Mouse (Mus musculus): ENCODE measurements around the gene Dot1l. TPM values are rescaled to one million over a fixed set of nuclear protein-coding genes. Genes with fewer than 3 reads are reported as not detected.
A peak's percentile ranks its signal among the peaks of the same experiment; 100 is the strongest.

The Dot1l gene
- polyA plus RNA-seq, 1 experiment = 20.6 TPM

- no peak overlapping the region for H3K4me3 ChIP-seq
- peak in 2 of 3 experiments; percentile 6 to 62 for TF ChIP-seq MYOD1 (IDR thresholded peaks at IDR 0.05; ENCODE audit: control insufficient read depth in 1 of 3, insufficient read length in 2 of 3, low read depth in 2 of 3)
- TF ChIP-seq POLR2A (IDR thresholded peaks at IDR 0.05; ENCODE audit: insufficient read length, low read depth) = no peak
- peak; percentile 38 for TF ChIP-seq SRF (IDR thresholded peaks at IDR 0.05; ENCODE audit: control insufficient read depth, insufficient read length, low read depth)
- no peaks in the 10 kb centered on the region for H3K27me3 ChIP-seq (ENCODE audit: control insufficient read depth, insufficient read depth, insufficient read length)
- no peak overlapping the region for H3ac ChIP-seq (ENCODE audit: control insufficient read depth, insufficient read length)
- H3K79me2 ChIP-seq (ENCODE audit: control insufficient read depth, insufficient read depth) = no peaks in the 10 kb centered on the region
- H3K36me3 ChIP-seq (ENCODE audit: control insufficient read depth, insufficient read depth) = peaks cover 33% of the 10 kb centered on the region
- peak overlapping the region; percentile 7 for H3K4me2 ChIP-seq (ENCODE audit: low read depth)
These were observed 19.5 kb downstream of the Dot1l start for GRCm38 (mm10) chr10:80774549-80774948.

- TF ChIP-seq POLR2A (IDR thresholded peaks at IDR 0.05; ENCODE audit: insufficient read length, low read depth) = no peak
- no peak for TF ChIP-seq E2F4 (IDR thresholded peaks at IDR 0.05; ENCODE audit: insufficient read depth)
- TF ChIP-seq TCF3 (IDR thresholded peaks at IDR 0.05; ENCODE audit: insufficient read length, low read depth) = no peak
- TF ChIP-seq REST (IDR thresholded peaks at IDR 0.05; ENCODE audit: insufficient read depth, insufficient read length) = no peak
- no peak for TF ChIP-seq USF1 (IDR thresholded peaks at IDR 0.05; ENCODE audit: low read depth)
- TF ChIP-seq MAX (IDR thresholded peaks at IDR 0.05; ENCODE audit: low read depth) = no peak
- TF ChIP-seq CEBPB (IDR thresholded peaks at IDR 0.05; ENCODE audit: insufficient read depth, poor library complexity, severe bottlenecking) = no peak
- no peak for TF ChIP-seq MYOD1 (IDR thresholded peaks at IDR 0.05; ENCODE audit: control insufficient read depth in 1 of 3, insufficient read length in 2 of 3, low read depth in 2 of 3)
- TF ChIP-seq MYOG (IDR thresholded peaks at IDR 0.05; ENCODE audit: control insufficient read depth in 1 of 3, insufficient read depth in 1 of 3, insufficient read length in 2 of 3, low read depth in 2 of 3) = no peak
- TF ChIP-seq TCF12 (IDR thresholded peaks at IDR 0.05; ENCODE audit: insufficient read depth, poor library complexity, severe bottlenecking) = no peak
- TF ChIP-seq POLR2AphosphoS2 (IDR thresholded peaks at IDR 0.05; ENCODE audit: insufficient read length, low read depth) = no peak
- no peak for TF ChIP-seq SRF (IDR thresholded peaks at IDR 0.05; ENCODE audit: control insufficient read depth, insufficient read length, low read depth)
- Histone ChIP-seq H3K4me3 (no peak overlapping the region), H3ac (ENCODE audit: control insufficient read depth, insufficient read length) (no peak overlapping the region)
These were observed 20.0 kb downstream of the Dot1l start for GRCm38 (mm10) chr10:80774981-80775380.

GRCm38 (mm10) chr10:80775731-80776130 lies 20.7 kb downstream of the Dot1l start:
- Histone ChIP-seq H3K36me3 (ENCODE audit: control insufficient read depth, insufficient read depth) (peaks cover 40% of the 10 kb centered on the region), H3K27me3 (ENCODE audit: control insufficient read depth, insufficient read depth, insufficient read length) (no peaks in the 10 kb centered on the region), H3ac (ENCODE audit: control insufficient read depth, insufficient read length) (no peak overlapping the region), H3K79me2 (ENCODE audit: control insufficient read depth, insufficient read depth) (no peaks in the 10 kb centered on the region), H3K4me2 (ENCODE audit: low read depth) (no peak overlapping the region), H3K4me3 (no peak overlapping the region)
- TF ChIP-seq POLR2A (IDR thresholded peaks at IDR 0.05; ENCODE audit: insufficient read length, low read depth) = no peak
- TF ChIP-seq TCF3 (IDR thresholded peaks at IDR 0.05; ENCODE audit: insufficient read length, low read depth) = no peak
- TF ChIP-seq USF1 (IDR thresholded peaks at IDR 0.05; ENCODE audit: low read depth) = no peak

More at GRCm38 (mm10) chr10:80774981-80775380, 20.0 kb downstream of the Dot1l start:
- Histone ChIP-seq H3K4me2 (ENCODE audit: low read depth) (no peak overlapping the region), H3K36me3 (ENCODE audit: control insufficient read depth, insufficient read depth) (peaks cover 37% of the 10 kb centered on the region), H3K79me2 (ENCODE audit: control insufficient read depth, insufficient read depth) (no peaks in the 10 kb centered on the region), H3K27me3 (ENCODE audit: control insufficient read depth, insufficient read depth, insufficient read length) (no peaks in the 10 kb centered on the region)

- Histone ChIP-seq H3K4me3 (no peak overlapping the region), H3K36me3 (ENCODE audit: control insufficient read depth, insufficient read depth) (peaks cover 43% of the 10 kb centered on the region), H3K79me2 (ENCODE audit: control insufficient read depth, insufficient read depth) (no peaks in the 10 kb centered on the region), H3K27me3 (ENCODE audit: control insufficient read depth, insufficient read depth, insufficient read length) (no peaks in the 10 kb centered on the region), H3ac (ENCODE audit: control insufficient read depth, insufficient read length) (no peak overlapping the region), H3K4me2 (ENCODE audit: low read depth) (no peak overlapping the region)
- TF ChIP-seq SRF (IDR thresholded peaks at IDR 0.05; ENCODE audit: control insufficient read depth, insufficient read length, low read depth) = no peak
- TF ChIP-seq MAX (IDR thresholded peaks at IDR 0.05; ENCODE audit: low read depth) = no peak
- TF ChIP-seq USF1 (IDR thresholded peaks at IDR 0.05; ENCODE audit: low read depth) = no peak
- no peak for TF ChIP-seq TCF12 (IDR thresholded peaks at IDR 0.05; ENCODE audit: insufficient read depth, poor library complexity, severe bottlenecking)
- no peak for TF ChIP-seq E2F4 (IDR thresholded peaks at IDR 0.05; ENCODE audit: insufficient read depth)
- TF ChIP-seq MYOD1 (IDR thresholded peaks at IDR 0.05; ENCODE audit: control insufficient read depth in 1 of 3, insufficient read length in 2 of 3, low read depth in 2 of 3) = no peak
- no peak for TF ChIP-seq CEBPB (IDR thresholded peaks at IDR 0.05; ENCODE audit: insufficient read depth, poor library complexity, severe bottlenecking)
- TF ChIP-seq POLR2AphosphoS2 (IDR thresholded peaks at IDR 0.05; ENCODE audit: insufficient read length, low read depth) = no peak
- TF ChIP-seq TCF3 (IDR thresholded peaks at IDR 0.05; ENCODE audit: insufficient read length, low read depth) = no peak
- no peak for TF ChIP-seq REST (IDR thresholded peaks at IDR 0.05; ENCODE audit: insufficient read depth, insufficient read length)
- no peak for TF ChIP-seq POLR2A (IDR thresholded peaks at IDR 0.05; ENCODE audit: insufficient read length, low read depth)
- no peak for TF ChIP-seq MYOG (IDR thresholded peaks at IDR 0.05; ENCODE audit: control insufficient read depth in 1 of 3, insufficient read depth in 1 of 3, insufficient read length in 2 of 3, low read depth in 2 of 3)
These were observed 21.4 kb downstream of the Dot1l start for GRCm38 (mm10) chr10:80776358-80776869.

- no peaks in the 10 kb centered on the region for H3K27me3 ChIP-seq (ENCODE audit: control insufficient read depth, insufficient read depth, insufficient read length)
- TF ChIP-seq POLR2AphosphoS2 (IDR thresholded peaks at IDR 0.05; ENCODE audit: insufficient read length, low read depth) = no peak
- TF ChIP-seq E2F4 (IDR thresholded peaks at IDR 0.05; ENCODE audit: insufficient read depth) = no peak
- no peak for TF ChIP-seq TCF12 (IDR thresholded peaks at IDR 0.05; ENCODE audit: insufficient read depth, poor library complexity, severe bottlenecking)
- TF ChIP-seq TCF3 (IDR thresholded peaks at IDR 0.05; ENCODE audit: insufficient read length, low read depth) = no peak
- no peak for TF ChIP-seq CEBPB (IDR thresholded peaks at IDR 0.05; ENCODE audit: insufficient read depth, poor library complexity, severe bottlenecking)
- no peak for TF ChIP-seq USF1 (IDR thresholded peaks at IDR 0.05; ENCODE audit: low read depth)
- TF ChIP-seq MAX (IDR thresholded peaks at IDR 0.05; ENCODE audit: low read depth) = no peak
- TF ChIP-seq REST (IDR thresholded peaks at IDR 0.05; ENCODE audit: insufficient read depth, insufficient read length) = no peak
- TF ChIP-seq MYOD1 (IDR thresholded peaks at IDR 0.05; ENCODE audit: control insufficient read depth in 1 of 3, insufficient read length in 2 of 3, low read depth in 2 of 3) = no peak
- TF ChIP-seq POLR2A (IDR thresholded peaks at IDR 0.05; ENCODE audit: insufficient read length, low read depth) = no peak
- no peak for TF ChIP-seq MYOG (IDR thresholded peaks at IDR 0.05; ENCODE audit: control insufficient read depth in 1 of 3, insufficient read depth in 1 of 3, insufficient read length in 2 of 3, low read depth in 2 of 3)
- TF ChIP-seq SRF (IDR thresholded peaks at IDR 0.05; ENCODE audit: control insufficient read depth, insufficient read length, low read depth) = no peak
- H3K79me2 ChIP-seq (ENCODE audit: control insufficient read depth, insufficient read depth) = no peaks in the 10 kb centered on the region
- H3ac ChIP-seq (ENCODE audit: control insufficient read depth, insufficient read length) = no peak overlapping the region
- peaks cover 48% of the 10 kb centered on the region for H3K36me3 ChIP-seq (ENCODE audit: control insufficient read depth, insufficient read depth)
- H3K4me2 ChIP-seq (ENCODE audit: low read depth) = no peak overlapping the region
- H3K4me3 ChIP-seq = no peak overlapping the region
These were observed 22.1 kb downstream of the Dot1l start for GRCm38 (mm10) chr10:80777123-80777522.
